Mouse (Mus musculus): ENCODE results near the gene Tex10. TPM values are rescaled to one million over a fixed set of nuclear protein-coding genes. Genes with fewer than 3 reads are reported as not detected.

Gene Tex10
- polyA plus RNA-seq, 1 experiment from 2014 or later: 70.4 TPM

DNA sequence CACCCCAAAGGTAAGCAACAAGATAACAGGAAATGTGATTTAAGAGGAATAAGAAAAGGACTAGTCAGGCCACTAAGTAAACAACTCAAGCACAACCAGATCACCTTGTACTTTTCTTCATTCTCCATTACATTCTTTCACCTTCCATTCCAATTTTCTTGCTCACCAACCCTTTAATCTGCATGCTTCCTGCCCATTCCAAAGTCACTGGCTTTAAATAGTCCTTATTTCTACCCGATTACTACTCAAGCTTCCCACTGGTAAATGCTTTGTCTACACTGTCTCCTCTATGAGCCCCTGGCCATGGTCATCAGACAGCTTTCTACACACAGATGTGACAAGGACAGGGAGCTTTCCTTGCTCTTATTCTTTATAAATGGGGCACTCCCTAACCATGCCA is 2.3 kb downstream of the Tex10 start:
- Histone ChIP-seq H3K4me3 (ENCODE audit: low read depth, low read length) (no peak overlapping the region), H3K27me3 (replicated peaks; ENCODE audit: control insufficient read depth, insufficient read depth, low read length) (no peaks in the 10 kb centered on the region), H3K36me3 (ENCODE audit: control insufficient read depth, insufficient read depth, low read length) (peaks cover 36% of the 10 kb centered on the region), H3K27ac (ENCODE audit: low read depth) (no peak overlapping the region), H3K4me2 (ENCODE audit: low read length) (peak overlapping the region; percentile 57), H3K4me1 (replicated peaks; ENCODE audit: control insufficient read depth, insufficient read depth, low read length) (peaks cover 15% of the 10 kb centered on the region), H3K9ac (ENCODE audit: low read length) (no peak overlapping the region), H3K9me3 (ENCODE audit: control insufficient read depth, low read length) (no peaks in the 10 kb centered on the region)
- 73% methylated on average over 1 of the region's 1 CpGs for WGBS
- DNase-seq (ENCODE audit: low spot score) (no peak), ATAC-seq (replicated peaks; ENCODE audit: low FRiP score, low TSS enrichment, low read depth) (no peak)

DNA sequence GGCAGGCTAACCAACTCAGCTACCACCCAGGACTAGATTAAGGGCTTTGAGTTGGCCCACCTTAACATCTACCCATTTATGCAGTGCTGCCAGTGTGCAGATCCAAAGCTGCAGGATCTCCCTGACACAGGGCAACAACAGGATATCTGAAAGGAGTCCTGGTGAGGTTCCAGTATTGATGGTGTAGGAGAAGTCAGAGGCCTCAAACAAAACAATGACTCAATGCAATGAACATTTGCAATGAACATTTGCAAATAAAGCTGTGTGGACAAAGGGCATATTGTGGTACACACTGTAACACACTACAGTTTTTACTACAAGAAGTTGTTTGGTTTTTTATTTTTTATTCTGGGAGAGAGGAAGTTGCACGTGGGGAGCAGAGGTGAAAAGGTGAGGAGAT is 12.2 kb downstream of the Tex10 start:
- no peak overlapping the region for H3K4me2 ChIP-seq (ENCODE audit: low read length)
- H3K27ac ChIP-seq (ENCODE audit: low read depth): no peak overlapping the region
- no peak for DNase-seq (ENCODE audit: low spot score)
- no peak overlapping the region for H3K4me3 ChIP-seq (ENCODE audit: low read depth, low read length)
- no peaks in the 10 kb centered on the region for H3K9me3 ChIP-seq (ENCODE audit: control insufficient read depth, low read length)
- no peak overlapping the region for H3K9ac ChIP-seq (ENCODE audit: low read length)
- ATAC-seq (replicated peaks; ENCODE audit: low FRiP score, low TSS enrichment, low read depth): no peak
- no peaks in the 10 kb centered on the region for H3K27me3 ChIP-seq (replicated peaks; ENCODE audit: control insufficient read depth, insufficient read depth, low read length)
- no peaks in the 10 kb centered on the region for H3K4me1 ChIP-seq (replicated peaks; ENCODE audit: control insufficient read depth, insufficient read depth, low read length)
- H3K36me3 ChIP-seq (ENCODE audit: control insufficient read depth, insufficient read depth, low read length): peaks cover 71% of the 10 kb centered on the region
- 71% methylated on average over 1 of the region's 1 CpGs for WGBS

GRCm38 (mm10) chr4:48458436-48458835 is 14.8 kb downstream of the Tex10 start:
- peaks cover 83% of the 10 kb centered on the region for H3K36me3 ChIP-seq (ENCODE audit: control insufficient read depth, insufficient read depth, low read length)
- no peaks in the 10 kb centered on the region for H3K9me3 ChIP-seq (ENCODE audit: control insufficient read depth, low read length)
- no peak overlapping the region for H3K4me2 ChIP-seq (ENCODE audit: low read length)
- ATAC-seq (replicated peaks; ENCODE audit: low FRiP score, low TSS enrichment, low read depth): no peak
- no peak overlapping the region for H3K27ac ChIP-seq (ENCODE audit: low read depth)
- H3K4me1 ChIP-seq (replicated peaks; ENCODE audit: control insufficient read depth, insufficient read depth, low read length): no peaks in the 10 kb centered on the region
- DNase-seq (ENCODE audit: low spot score): no peak
- no peak overlapping the region for H3K9ac ChIP-seq (ENCODE audit: low read length)
- H3K27me3 ChIP-seq (replicated peaks; ENCODE audit: control insufficient read depth, insufficient read depth, low read length): no peaks in the 10 kb centered on the region
- H3K4me3 ChIP-seq (ENCODE audit: low read depth, low read length): no peak overlapping the region
- WGBS: 92% methylated on average over 6 of the region's 6 CpGs

DNA sequence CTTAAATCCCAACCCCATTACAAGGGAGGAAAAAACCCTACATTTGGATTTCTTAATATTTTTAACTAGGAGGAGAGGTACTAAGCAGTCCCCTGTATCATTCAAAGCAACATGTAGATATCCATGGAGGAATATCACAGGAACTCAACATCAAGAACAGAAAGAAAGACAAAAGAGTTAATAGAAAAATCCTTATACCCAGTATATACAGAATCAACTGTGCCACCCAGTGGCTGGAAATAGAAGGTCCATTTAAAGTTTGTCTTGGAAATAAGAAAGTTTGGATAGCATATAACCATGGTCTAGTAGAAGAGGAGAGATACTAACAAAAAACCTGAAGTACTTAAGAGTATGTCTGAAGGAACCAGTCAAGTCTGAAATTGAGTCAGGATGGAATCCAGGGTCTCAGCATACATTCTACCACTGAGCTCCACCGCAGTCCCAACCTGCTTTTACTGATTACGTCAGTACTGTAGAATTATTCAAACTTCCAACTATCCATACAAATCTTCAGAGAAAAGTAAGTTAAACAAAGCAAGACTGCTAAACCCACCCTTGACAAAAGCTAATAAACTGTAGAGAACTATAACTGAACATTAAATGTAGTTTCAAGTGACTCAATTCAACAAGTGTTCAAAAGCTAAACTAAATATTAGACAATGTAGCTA is 19.0 kb downstream of the Tex10 start:
- no peaks in the 10 kb centered on the region for H3K4me1 ChIP-seq (replicated peaks; ENCODE audit: control insufficient read depth, insufficient read depth, low read length)
- no peak overlapping the region for H3K4me2 ChIP-seq (ENCODE audit: low read length)
- H3K4me3 ChIP-seq (ENCODE audit: low read depth, low read length): no peak overlapping the region
- H3K9me3 ChIP-seq (ENCODE audit: control insufficient read depth, low read length): no peaks in the 10 kb centered on the region
- peaks cover 86% of the 10 kb centered on the region for H3K36me3 ChIP-seq (ENCODE audit: control insufficient read depth, insufficient read depth, low read length)
- WGBS: 95% methylated on average over 2 of the region's 2 CpGs
- no peak for ATAC-seq (replicated peaks; ENCODE audit: low FRiP score, low TSS enrichment, low read depth)
- no peak overlapping the region for H3K9ac ChIP-seq (ENCODE audit: low read length)
- DNase-seq (ENCODE audit: low spot score): no peak
- no peak overlapping the region for H3K27ac ChIP-seq (ENCODE audit: low read depth)
- H3K27me3 ChIP-seq (replicated peaks; ENCODE audit: control insufficient read depth, insufficient read depth, low read length): no peaks in the 10 kb centered on the region

DNA sequence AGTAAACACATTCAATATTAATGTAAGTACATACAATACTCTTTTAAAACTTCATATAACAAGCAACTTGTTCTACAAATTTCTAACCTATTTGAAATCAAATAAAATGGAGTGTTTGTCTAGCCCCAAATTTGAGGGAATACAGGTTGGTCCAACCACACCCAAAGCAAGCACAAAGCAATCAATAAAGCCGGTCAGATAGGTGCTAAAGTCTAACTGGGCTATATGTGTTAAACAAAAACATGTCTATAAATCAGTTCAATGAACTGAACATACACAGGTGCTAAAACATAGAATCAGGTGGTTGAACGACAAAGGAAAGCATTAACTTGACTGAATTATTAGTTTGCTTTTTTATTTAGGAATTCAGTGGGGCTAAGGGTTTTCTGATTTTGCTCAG is 45.2 kb downstream of the Tex10 start:
- peaks cover 48% of the 10 kb centered on the region for H3K36me3 ChIP-seq (ENCODE audit: control insufficient read depth, insufficient read depth, low read length)
- DNase-seq (ENCODE audit: low spot score) (no peak), ATAC-seq (replicated peaks; ENCODE audit: low FRiP score, low TSS enrichment, low read depth) (no peak)
- no peak overlapping the region for H3K4me2 ChIP-seq (ENCODE audit: low read length)
- H3K9ac ChIP-seq (ENCODE audit: low read length): no peak overlapping the region
- H3K27me3 ChIP-seq (replicated peaks; ENCODE audit: control insufficient read depth, insufficient read depth, low read length): no peaks in the 10 kb centered on the region
- WGBS: 63% methylated on average over 2 of the region's 2 CpGs
- H3K27ac ChIP-seq (ENCODE audit: low read depth): no peak overlapping the region
- H3K4me3 ChIP-seq (ENCODE audit: low read depth, low read length): no peak overlapping the region
- no peaks in the 10 kb centered on the region for H3K4me1 ChIP-seq (replicated peaks; ENCODE audit: control insufficient read depth, insufficient read depth, low read length)
- H3K9me3 ChIP-seq (ENCODE audit: control insufficient read depth, low read length): no peaks in the 10 kb centered on the region

DNA sequence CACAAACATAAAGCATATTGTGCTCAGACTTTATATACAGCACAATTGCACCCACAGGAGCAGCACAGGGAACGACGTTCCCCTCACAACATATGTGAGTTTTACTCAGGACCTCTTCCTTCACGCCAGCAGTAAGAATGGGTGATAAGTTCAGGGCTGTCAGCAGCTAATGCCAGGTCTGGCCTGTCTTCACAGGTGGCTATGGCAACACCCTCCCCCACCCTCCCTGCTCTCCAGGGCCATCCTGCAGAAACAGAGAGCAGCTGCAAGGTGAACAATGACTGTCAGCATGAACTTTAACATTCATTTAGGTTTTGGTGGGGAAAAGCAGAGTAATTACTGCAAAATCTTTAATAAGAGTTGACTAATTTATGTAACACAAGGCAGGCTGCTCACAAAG is 45.8 kb downstream of the Tex10 start:
- 47% methylated on average over 3 of the region's 3 CpGs for WGBS
- Histone ChIP-seq H3K4me3 (ENCODE audit: low read depth, low read length) (no peak overlapping the region), H3K4me1 (replicated peaks; ENCODE audit: control insufficient read depth, insufficient read depth, low read length) (no peaks in the 10 kb centered on the region), H3K4me2 (ENCODE audit: low read length) (no peak overlapping the region), H3K27ac (ENCODE audit: low read depth) (no peak overlapping the region), H3K36me3 (ENCODE audit: control insufficient read depth, insufficient read depth, low read length) (peaks cover 46% of the 10 kb centered on the region), H3K9ac (ENCODE audit: low read length) (no peak overlapping the region), H3K9me3 (ENCODE audit: control insufficient read depth, low read length) (no peaks in the 10 kb centered on the region), H3K27me3 (replicated peaks; ENCODE audit: control insufficient read depth, insufficient read depth, low read length) (no peaks in the 10 kb centered on the region)
- DNase-seq (ENCODE audit: low spot score) (peak; percentile 47), ATAC-seq (replicated peaks; ENCODE audit: low FRiP score, low TSS enrichment, low read depth) (no peak)

DNA sequence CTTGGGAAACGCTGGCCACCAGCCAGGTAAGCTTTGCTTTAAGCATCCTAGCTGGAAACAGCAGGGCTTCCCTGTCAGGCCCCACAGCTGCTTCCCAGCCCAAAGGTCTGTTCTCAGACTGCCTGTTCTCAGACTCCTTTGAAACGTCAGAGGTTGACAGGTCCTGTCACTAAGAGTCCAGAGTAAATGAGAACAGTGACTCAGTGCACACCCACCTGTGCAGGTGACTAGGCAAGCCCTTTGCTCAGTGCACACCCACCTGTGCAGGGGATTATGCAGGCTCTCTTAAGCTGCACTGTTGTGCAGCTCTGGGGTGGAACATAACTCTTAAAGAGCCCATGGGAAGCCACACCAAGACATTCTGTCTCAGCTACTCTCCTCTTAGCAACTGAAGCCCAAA is 49.5 kb downstream of the Tex10 start:
- Histone ChIP-seq H3K4me2 (ENCODE audit: low read length) (no peak overlapping the region), H3K36me3 (ENCODE audit: control insufficient read depth, insufficient read depth, low read length) (peaks cover 14% of the 10 kb centered on the region), H3K4me1 (replicated peaks; ENCODE audit: control insufficient read depth, insufficient read depth, low read length) (no peaks in the 10 kb centered on the region), H3K27ac (ENCODE audit: low read depth) (no peak overlapping the region), H3K9ac (ENCODE audit: low read length) (no peak overlapping the region), H3K9me3 (ENCODE audit: control insufficient read depth, low read length) (no peaks in the 10 kb centered on the region), H3K4me3 (ENCODE audit: low read depth, low read length) (no peak overlapping the region), H3K27me3 (replicated peaks; ENCODE audit: control insufficient read depth, insufficient read depth, low read length) (no peaks in the 10 kb centered on the region)
- DNase-seq (ENCODE audit: low spot score) (peak; percentile 48), ATAC-seq (replicated peaks; ENCODE audit: low FRiP score, low TSS enrichment, low read depth) (no peak; the same call in 1 of the 2 replicates)
- WGBS: 46% methylated on average over 2 of the region's 2 CpGs

DNA sequence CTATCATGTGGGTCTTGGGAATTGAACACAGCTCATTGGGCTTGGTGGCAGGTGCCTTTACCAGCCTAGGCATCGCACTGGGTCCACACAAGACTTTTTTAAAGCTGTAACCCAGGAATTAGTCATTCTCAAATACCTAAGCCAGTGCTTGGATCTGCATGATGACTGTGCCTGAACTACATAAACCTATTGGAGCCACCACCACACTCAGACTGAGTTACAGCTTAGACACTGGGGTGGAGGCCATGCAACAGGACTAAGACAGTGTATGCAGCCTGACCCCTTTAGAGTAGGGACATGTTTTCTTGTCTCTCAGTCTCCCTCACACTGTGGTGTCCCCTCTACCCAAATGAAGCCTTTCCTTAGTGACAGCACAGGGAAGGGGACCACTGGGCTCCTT is 50.6 kb downstream of the Tex10 start:
- no peak overlapping the region for H3K4me2 ChIP-seq (ENCODE audit: low read length)
- no peaks in the 10 kb centered on the region for H3K27me3 ChIP-seq (replicated peaks; ENCODE audit: control insufficient read depth, insufficient read depth, low read length)
- ATAC-seq (replicated peaks; ENCODE audit: low FRiP score, low TSS enrichment, low read depth) (no peak), DNase-seq (ENCODE audit: low spot score) (peak; percentile 15)
- H3K27ac ChIP-seq (ENCODE audit: low read depth): no peak overlapping the region
- no peak overlapping the region for H3K4me3 ChIP-seq (ENCODE audit: low read depth, low read length)
- H3K4me1 ChIP-seq (replicated peaks; ENCODE audit: control insufficient read depth, insufficient read depth, low read length): no peaks in the 10 kb centered on the region
- peaks cover 11% of the 10 kb centered on the region for H3K36me3 ChIP-seq (ENCODE audit: control insufficient read depth, insufficient read depth, low read length)
- WGBS: 96% methylated on average over 1 of the region's 1 CpGs
- H3K9me3 ChIP-seq (ENCODE audit: control insufficient read depth, low read length): no peaks in the 10 kb centered on the region
- H3K9ac ChIP-seq (ENCODE audit: low read length): no peak overlapping the region

DNA sequence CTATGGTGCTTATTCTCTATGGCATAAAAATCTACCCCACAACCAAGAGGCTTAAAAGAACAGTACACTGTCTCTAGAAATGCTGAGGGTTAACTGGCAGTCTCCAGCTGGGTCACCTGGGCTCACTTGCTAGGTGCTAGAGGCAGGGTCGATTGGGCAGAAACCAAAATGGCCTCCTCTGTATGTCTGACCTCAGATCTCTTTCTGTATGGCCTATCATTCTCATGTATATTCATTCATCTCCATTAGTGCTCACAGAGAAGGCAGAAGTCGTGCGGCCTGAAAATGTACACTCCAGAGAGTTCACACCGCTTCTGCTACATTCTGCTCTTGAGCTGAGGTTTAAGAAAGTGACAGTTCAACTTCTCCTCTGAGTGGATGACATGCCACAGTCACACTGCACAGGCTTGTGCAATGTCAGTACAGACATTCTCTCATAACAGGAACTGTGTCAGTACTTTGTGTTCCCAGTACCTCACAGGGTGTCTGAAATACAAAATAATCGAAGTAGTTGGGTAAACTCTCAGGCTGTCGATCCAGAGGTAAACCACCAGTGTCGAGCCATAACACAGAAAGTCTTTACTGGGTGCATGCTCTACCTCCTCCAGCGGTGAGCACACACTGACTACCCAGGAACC is 54.3 kb downstream of the Tex10 start:
- Histone ChIP-seq H3K4me2 (ENCODE audit: low read length) (no peak overlapping the region), H3K27me3 (replicated peaks; ENCODE audit: control insufficient read depth, insufficient read depth, low read length) (no peaks in the 10 kb centered on the region), H3K9me3 (ENCODE audit: control insufficient read depth, low read length) (no peaks in the 10 kb centered on the region), H3K4me1 (replicated peaks; ENCODE audit: control insufficient read depth, insufficient read depth, low read length) (no peaks in the 10 kb centered on the region), H3K27ac (ENCODE audit: low read depth) (no peak overlapping the region), H3K36me3 (ENCODE audit: control insufficient read depth, insufficient read depth, low read length) (peaks cover 11% of the 10 kb centered on the region), H3K4me3 (ENCODE audit: low read depth, low read length) (no peak overlapping the region), H3K9ac (ENCODE audit: low read length) (no peak overlapping the region)
- DNase-seq (ENCODE audit: low spot score) (peak; percentile 40), ATAC-seq (replicated peaks; ENCODE audit: low FRiP score, low TSS enrichment, low read depth) (no peak)
- WGBS: 87% methylated on average over 8 of the region's 8 CpGs

Data from intestine, embryonic 14.5 days (tissue).